Mouse (Mus musculus) monocyte, adult 5-6 weeks (primary cell): Measurements from ENCODE around the gene Mmp25. TPM values are rescaled to one million over a fixed set of nuclear protein-coding genes. Genes with fewer than 3 reads are reported as not detected.

ENCODE experiments used
- total RNA-seq: library from RNA; stranded (forward); fragments of 200-1000, 200-491, 200-594 nt; gene quantifications from 3 replicates; pipeline ENCODE4 v1.2.3, GENCODE M21; 2017

The Mmp25 gene
- total RNA-seq, 1 experiment from 2014 or later, result 3.0 TPM

Other genes starting within 250 kb of the Mmp25 start
- not detected in 3 replicates for gene Vmn2r117, start 165.6 kb downstream of the Mmp25 start, total RNA-seq
- gene Zfp213, start 81.0 kb downstream of the Mmp25 start, total RNA-seq, result 4.2 to 6.2 TPM (median 5.4 TPM) in 3 replicates
- gene Zfp13, start 45.8 kb downstream of the Mmp25 start, total RNA-seq, result not detected in 3 replicates
- not detected in 3 replicates for gene Zscan10, start 44.4 kb downstream of the Mmp25 start, total RNA-seq
- gene Bicdl2, start 15.2 kb upstream of the Mmp25 start, total RNA-seq, result 1.4 TPM in 1 of 3 replicates, not detected in the others
- 36.7 to 49.3 TPM (median 38.3 TPM) in 3 replicates for gene Hcfc1r1, start 28.3 kb upstream of the Mmp25 start, total RNA-seq
- gene Thoc6, start 28.6 kb upstream of the Mmp25 start, total RNA-seq, result 20.3 to 21.9 TPM (median 21.2 TPM) in 3 replicates
- gene Tnfrsf12a, start 32.2 kb upstream of the Mmp25 start, total RNA-seq, result 29.6 to 37.5 TPM (median 33.9 TPM) in 3 replicates
- gene Cldn6, start 34.0 kb upstream of the Mmp25 start, total RNA-seq, result not detected in 3 replicates
- not detected in 3 replicates for gene Cldn9, start 38.7 kb upstream of the Mmp25 start, total RNA-seq
- gene 1520401A03Rik, start 77.5 kb upstream of the Mmp25 start, total RNA-seq, result not detected in 3 replicates
- 0.86 to 3.7 TPM (median 2.6 TPM) in 3 replicates for gene Pkmyt1, start 81.1 kb upstream of the Mmp25 start, total RNA-seq
- gene Paqr4, start 95.6 kb upstream of the Mmp25 start, total RNA-seq, result 0.38 to 5.1 TPM (median 2.9 TPM) in 3 replicates
- 0.39 TPM in 1 of 3 replicates, not detected in the others for gene Kremen2, start 100.6 kb upstream of the Mmp25 start, total RNA-seq
- 7.0 to 19.0 TPM (median 8.6 TPM) in 3 replicates for gene Flywch1, start 126.3 kb upstream of the Mmp25 start, total RNA-seq
- 2.5 TPM in 1 of 3 replicates, not detected in the others for gene Flywch2, start 140.8 kb upstream of the Mmp25 start, total RNA-seq
- gene Srrm2, start 145.3 kb upstream of the Mmp25 start, total RNA-seq, result 91.7 to 297 TPM (median 188 TPM) in 3 replicates
- gene Elob, start 183.9 kb upstream of the Mmp25 start, total RNA-seq, result 89.4 to 137 TPM (median 96.5 TPM) in 3 replicates
- not detected in 3 replicates for gene Prss33, start 190.8 kb upstream of the Mmp25 start, total RNA-seq
- not detected in 3 replicates for gene Prss32, start 198.6 kb upstream of the Mmp25 start, total RNA-seq
- gene Prss41, start 198.9 kb upstream of the Mmp25 start, total RNA-seq, result not detected in 3 replicates
- not detected in 3 replicates for gene Prss21, start 222.8 kb upstream of the Mmp25 start, total RNA-seq
- gene Dcpp1, start 235.6 kb upstream of the Mmp25 start, total RNA-seq, result not detected in 3 replicates
- not detected in 3 replicates for gene Dcpp2, start 235.6 kb upstream of the Mmp25 start, total RNA-seq